Mouse (Mus musculus) limb, embryonic 13.5 days (tissue): ENCODE results near the gene Ccdc177. TPM values are rescaled to one million over a fixed set of nuclear protein-coding genes. Genes with fewer than 3 reads are reported as not detected.

ENCODE experiments used
- ATAC-seq: fragments of 200-750 bp; cut with Nextera tagmentation; 2 replicates; pipeline ENCODE4 v1.8.0; 2017; ENCODE audit warnings: low read depth, moderate number of reproducible peaks, moderate TSS enrichment; ENCODE audit not compliant: low FRiP score
- H3K27ac ChIP-seq: fragments of 300-500 bp; sonication (generic); 2 replicates; pipeline ENCODE4 v1.5.1; 2015; ENCODE audit warnings: inconsistent platforms, mild to moderate bottlenecking, moderate library complexity
- H3K27me3 ChIP-seq: fragments of 300-500 bp; sonication (generic); 2 replicates; pipeline ENCODE4 v1.6.1; 2015; ENCODE audit warnings: mild to moderate bottlenecking, inconsistent platforms
- H3K36me3 ChIP-seq: fragments of 300-500 bp; sonication (generic); 2 replicates; pipeline ENCODE4 v1.6.1; 2015; ENCODE audit warnings: inconsistent platforms, mild to moderate bottlenecking, moderate library complexity
- H3K4me1 ChIP-seq: fragments of 300-500 bp; sonication (generic); 2 replicates; pipeline ENCODE4 v1.6.1; 2015; ENCODE audit warnings: inconsistent platforms
- H3K4me2 ChIP-seq: fragments of 300-500 bp; sonication (generic); replicated peaks from 2 replicates; pipeline ENCODE4 v1.6.1; 2015; ENCODE audit warnings: inconsistent platforms, mild to moderate bottlenecking, moderate library complexity
- H3K4me3 ChIP-seq: fragments of 300-500 bp; sonication (generic); 2 replicates; pipeline ENCODE4 v1.5.1; 2015; ENCODE audit warnings: moderate library complexity, mild to moderate bottlenecking, inconsistent platforms
- H3K9ac ChIP-seq: fragments of 300-500 bp; sonication (generic); 2 replicates; pipeline ENCODE4 v1.6.1; 2015; ENCODE audit warnings: mild to moderate bottlenecking, inconsistent platforms
- H3K9me3 ChIP-seq: fragments of 300-500 bp; sonication (generic); 2 replicates; pipeline ENCODE4 v1.6.1; 2016; ENCODE audit warnings: inconsistent platforms
- WGBS: fragments of 180-500 bp; shearing (Covaris S2); methylation state at CpG from one replicate; pipeline ENCODE4 v1.1.7; 2015; 5-methylcytosine and 5-hydroxymethylcytosine counted together
- polyA plus RNA-seq: library from polyadenylated mRNA; unstranded; fragments of >200 nt; fragmentation: Nextera tagmentation; extraction: Ambion mirVana; gene quantifications from 2 replicates; pipeline ENCODE4 v1.2.1, GENCODE M21; 2015

Ccdc177 gene
- polyA plus RNA-seq, 1 experiment from 2014 or later: 0.06 TPM

GRCm38 (mm10) chr12:80782190-80782589 lies 21.7 kb upstream of the Ccdc177 start:
- Histone ChIP-seq H3K9me3 (no peaks in the 10 kb centered on the region), H3K36me3 (no peaks in the 10 kb centered on the region), H3K4me2 (no peak overlapping the region), H3K4me1 (no peaks in the 10 kb centered on the region), H3K27me3 (no peaks in the 10 kb centered on the region), H3K27ac (no peak overlapping the region), H3K9ac (no peak overlapping the region), H3K4me3 (no peak overlapping the region)
- 75% methylated on average over 3 of the region's 3 CpGs for WGBS
- no peak for ATAC-seq

- H3K9me3 ChIP-seq: no peaks in the 10 kb centered on the region
- H3K9ac ChIP-seq: no peak overlapping the region
- H3K36me3 ChIP-seq: no peaks in the 10 kb centered on the region
- H3K4me3 ChIP-seq: no peak overlapping the region
- no peaks in the 10 kb centered on the region for H3K27me3 ChIP-seq
- no peak overlapping the region for H3K4me2 ChIP-seq
- no peak overlapping the region for H3K27ac ChIP-seq
- 89% methylated on average over 4 of the region's 4 CpGs for WGBS
- H3K4me1 ChIP-seq: no peaks in the 10 kb centered on the region
- no peak for ATAC-seq
These were observed 19.3 kb upstream of the Ccdc177 start for GRCm38 (mm10) chr12:80779760-80780159.

GRCm38 (mm10) chr12:80778188-80778936 lies 17.9 kb upstream of the Ccdc177 start:
- Histone ChIP-seq H3K4me1 (no peaks in the 10 kb centered on the region), H3K36me3 (no peaks in the 10 kb centered on the region), H3K27me3 (no peaks in the 10 kb centered on the region), H3K4me2 (no peak overlapping the region), H3K4me3 (no peak overlapping the region), H3K27ac (no peak overlapping the region), H3K9ac (no peak overlapping the region), H3K9me3 (no peaks in the 10 kb centered on the region)
- no peak for ATAC-seq
- WGBS: 74% methylated on average over 16 of the region's 16 CpGs

GRCm38 (mm10) chr12:80776046-80776634 lies 15.7 kb upstream of the Ccdc177 start:
- H3K4me2 ChIP-seq: no peak overlapping the region
- H3K4me3 ChIP-seq: no peak overlapping the region
- no peaks in the 10 kb centered on the region for H3K27me3 ChIP-seq
- H3K27ac ChIP-seq: no peak overlapping the region
- H3K9me3 ChIP-seq: no peaks in the 10 kb centered on the region
- no peak for ATAC-seq
- H3K9ac ChIP-seq: no peak overlapping the region
- no peaks in the 10 kb centered on the region for H3K4me1 ChIP-seq
- no peaks in the 10 kb centered on the region for H3K36me3 ChIP-seq
- WGBS: 81% methylated on average over 4 of the region's 4 CpGs

GRCm38 (mm10) chr12:80774786-80775185 lies 14.3 kb upstream of the Ccdc177 start:
- no peak overlapping the region for H3K9ac ChIP-seq
- H3K9me3 ChIP-seq: no peaks in the 10 kb centered on the region
- 54% methylated on average over 7 of the region's 7 CpGs for WGBS
- no peak overlapping the region for H3K4me3 ChIP-seq
- H3K4me2 ChIP-seq: no peak overlapping the region
- ATAC-seq: no peak; the same call in 1 of the 2 replicates
- H3K27me3 ChIP-seq: no peaks in the 10 kb centered on the region
- no peaks in the 10 kb centered on the region for H3K36me3 ChIP-seq
- H3K27ac ChIP-seq: no peak overlapping the region
- no peaks in the 10 kb centered on the region for H3K4me1 ChIP-seq

GRCm38 (mm10) chr12:80769697-80770096 lies 9.2 kb upstream of the Ccdc177 start:
- 0 out of 2 replicates have a peak, but pooled peaks cover 6% of the 10 kb centered on the region for H3K27me3 ChIP-seq
- H3K4me1 ChIP-seq: no peaks in the 10 kb centered on the region
- WGBS: 17% methylated on average over 11 of the region's 11 CpGs
- H3K9me3 ChIP-seq: no peaks in the 10 kb centered on the region
- peak; percentile 85 for ATAC-seq
- H3K9ac ChIP-seq: no peak overlapping the region
- H3K27ac ChIP-seq: no peak overlapping the region
- H3K4me3 ChIP-seq: no peak overlapping the region
- H3K4me2 ChIP-seq: 0 out of 2 replicates have a peak overlapping the region, but pooled peaks have one; percentile 16
- no peaks in the 10 kb centered on the region for H3K36me3 ChIP-seq

- no peak for ATAC-seq
- H3K4me2 ChIP-seq: no peak overlapping the region
- H3K9ac ChIP-seq: no peak overlapping the region
- no peak overlapping the region for H3K27ac ChIP-seq
- 80% methylated on average over 4 of the region's 4 CpGs for WGBS
- H3K4me1 ChIP-seq: peaks cover 13% of the 10 kb centered on the region
- H3K9me3 ChIP-seq: no peaks in the 10 kb centered on the region
- no peaks in the 10 kb centered on the region for H3K36me3 ChIP-seq
- H3K27me3 ChIP-seq: peaks cover 47% of the 10 kb centered on the region
- no peak overlapping the region for H3K4me3 ChIP-seq
These were observed 3.6 kb upstream of the Ccdc177 start for GRCm38 (mm10) chr12:80764116-80764515.

GRCm38 (mm10) chr12:80762982-80763381 lies 2.5 kb upstream of the Ccdc177 start:
- Histone ChIP-seq H3K4me3 (no peak overlapping the region), H3K9ac (no peak overlapping the region), H3K27ac (no peak overlapping the region), H3K27me3 (peaks cover 59% of the 10 kb centered on the region), H3K4me1 (peaks cover 21% of the 10 kb centered on the region), H3K4me2 (no peak overlapping the region), H3K9me3 (no peaks in the 10 kb centered on the region), H3K36me3 (no peaks in the 10 kb centered on the region)
- ATAC-seq: no peak
- WGBS: 85% methylated on average over 5 of the region's 5 CpGs

GRCm38 (mm10) chr12:80759713-80760395 lies 633 bp downstream of the Ccdc177 start:
- ATAC-seq: no peak
- H3K4me1 ChIP-seq: peaks cover 28% of the 10 kb centered on the region
- H3K4me3 ChIP-seq: peak overlapping the region; percentile 64
- H3K9me3 ChIP-seq: no peaks in the 10 kb centered on the region
- H3K27ac ChIP-seq: no peak overlapping the region
- WGBS: 3% methylated on average over 22 of the region's 22 CpGs
- peak overlapping the region; percentile 45; the same call in 1 of the 2 replicates for H3K9ac ChIP-seq
- peak overlapping the region; percentile 98 for H3K4me2 ChIP-seq
- H3K27me3 ChIP-seq: peaks cover 84% of the 10 kb centered on the region
- H3K36me3 ChIP-seq: no peaks in the 10 kb centered on the region

GRCm38 (mm10) chr12:80759387-80759712 lies 1.1 kb downstream of the Ccdc177 start:
- H3K27me3 ChIP-seq: peaks cover 85% of the 10 kb centered on the region
- H3K9ac ChIP-seq: peak overlapping the region; percentile 64
- H3K36me3 ChIP-seq: no peaks in the 10 kb centered on the region
- peaks cover 28% of the 10 kb centered on the region for H3K4me1 ChIP-seq
- H3K4me3 ChIP-seq: peak overlapping the region; percentile 64
- 10% methylated on average over 12 of the region's 13 CpGs for WGBS
- peak overlapping the region; percentile 98 for H3K4me2 ChIP-seq
- ATAC-seq: no peak
- no peaks in the 10 kb centered on the region for H3K9me3 ChIP-seq
- H3K27ac ChIP-seq: no peak overlapping the region

GRCm38 (mm10) chr12:80758559-80759386 lies 1.7 kb downstream of the Ccdc177 start:
- Histone ChIP-seq H3K36me3 (no peaks in the 10 kb centered on the region), H3K27ac (no peak overlapping the region), H3K9me3 (no peaks in the 10 kb centered on the region), H3K4me1 (peaks cover 28% of the 10 kb centered on the region), H3K4me3 (peak overlapping the region; percentile 64), H3K4me2 (peak overlapping the region; percentile 98), H3K9ac (peak overlapping the region; percentile 64), H3K27me3 (peaks cover 82% of the 10 kb centered on the region)
- 0 out of 2 replicates have a peak, but pooled peaks have one; percentile 6 for ATAC-seq
- 4% methylated on average over 86 of the region's 92 CpGs for WGBS
